Mouse (Mus musculus): ENCODE data around the gene Cldn34b4.

Gene Cldn34b4

GRCm38 (mm10) chrX:76393050-76393449 lies at the start of gene Cldn34b4:
TSS of gene Cldn34b4 (plus strand) at chrX:76393350.
- DNase-seq (ENCODE audit: low spot score in 2 of 2), result no peak

All from spleen, postnatal 14 days (tissue).